Mouse (Mus musculus) cerebellum, adult 8-10 months (tissue): ENCODE results near the gene Usp3.

Source experiments
- DNase-seq: peaks from one replicate; pipeline ENCODE4 v3.0.0; 2022

The Usp3 gene

GRCm38 (mm10) chr9:66601006-66601405 lies 8.1 kb upstream of the Usp3 start:
- DNase-seq: no peak

GRCm38 (mm10) chr9:66600551-66600950 lies 7.6 kb upstream of the Usp3 start:
- DNase-seq: no peak

- no peak for DNase-seq
Observed at GRCm38 (mm10) chr9:66599577-66599976, 6.6 kb upstream of the Usp3 start.

- no peak for DNase-seq
Observed at GRCm38 (mm10) chr9:66598636-66599035, 5.7 kb upstream of the Usp3 start.

GRCm38 (mm10) chr9:66597480-66598215 lies 4.7 kb upstream of the Usp3 start:
- no peak for DNase-seq

GRCm38 (mm10) chr9:66597076-66597475 lies 4.1 kb upstream of the Usp3 start:
- DNase-seq: no peak

GRCm38 (mm10) chr9:66595722-66596675 lies 3.1 kb upstream of the Usp3 start:
- DNase-seq: no peak

- no peak for DNase-seq
Observed at GRCm38 (mm10) chr9:66594061-66594460, 1.1 kb upstream of the Usp3 start.

GRCm38 (mm10) chr9:66593613-66593969 lies 649 bp upstream of the Usp3 start:
- no peak for DNase-seq

- peak; percentile 48 for DNase-seq
Observed at GRCm38 (mm10) chr9:66591851-66592645, 894 bp downstream of the Usp3 start.

GRCm38 (mm10) chr9:66590051-66590450 lies 2.9 kb downstream of the Usp3 start:
- DNase-seq: no peak

GRCm38 (mm10) chr9:66587016-66587415 lies 5.9 kb downstream of the Usp3 start:
- DNase-seq: no peak

- peak; percentile 76 for DNase-seq
Observed at GRCm38 (mm10) chr9:66586533-66586932, 6.4 kb downstream of the Usp3 start.

- DNase-seq: no peak
Observed at GRCm38 (mm10) chr9:66585191-66585590, 7.8 kb downstream of the Usp3 start.

GRCm38 (mm10) chr9:66584176-66584575 lies 8.8 kb downstream of the Usp3 start:
- no peak for DNase-seq

GRCm38 (mm10) chr9:66583244-66583643 lies 9.7 kb downstream of the Usp3 start:
- no peak for DNase-seq

GRCm38 (mm10) chr9:66581694-66582093 lies 11.2 kb downstream of the Usp3 start:
- DNase-seq: peak; percentile 64

GRCm38 (mm10) chr9:66580722-66581121 lies 12.2 kb downstream of the Usp3 start:
- no peak for DNase-seq

- DNase-seq: no peak
Observed at GRCm38 (mm10) chr9:66575878-66576238, 17.1 kb downstream of the Usp3 start.

GRCm38 (mm10) chr9:66575041-66575877 lies 17.7 kb downstream of the Usp3 start:
- DNase-seq: no peak

- no peak for DNase-seq
Observed at GRCm38 (mm10) chr9:66571986-66572700, 20.8 kb downstream of the Usp3 start.

- DNase-seq: no peak
Observed at GRCm38 (mm10) chr9:66562215-66562614, 30.7 kb downstream of the Usp3 start.
